Mouse (Mus musculus) C2C12 (cell line): ENCODE measurements around the gene Ntf3. TPM values are rescaled to one million over a fixed set of nuclear protein-coding genes. Genes with fewer than 3 reads are reported as not detected.

ENCODE experiments used
- H3K27me3 ChIP-seq: one replicate; pipeline ENCODE4 v1.6.1; 2011; ENCODE audit not compliant: control insufficient read depth, insufficient read depth, insufficient read length
- H3K36me3 ChIP-seq: one replicate; pipeline ENCODE4 v1.6.1; 2011; ENCODE audit not compliant: control insufficient read depth, insufficient read depth
- H3K4me3 ChIP-seq: one replicate; pipeline ENCODE4 v1.5.1; 2011; ENCODE audit warnings: mild to moderate bottlenecking, control low read depth; ENCODE audit not compliant: poor library complexity, insufficient read depth, severe bottlenecking
- H3K79me2 ChIP-seq: one replicate; pipeline ENCODE4 v1.6.1; 2011; ENCODE audit not compliant: control insufficient read depth, insufficient read depth
- H3K79me3 ChIP-seq: one replicate; pipeline ENCODE4 v1.6.1; 2011; ENCODE audit warnings: low read depth, control low read depth
- H3ac ChIP-seq: one replicate; pipeline ENCODE3; 2011; ENCODE audit warnings: low read depth; ENCODE audit not compliant: control insufficient read depth, insufficient read length
- CEBPB ChIP-seq: IDR thresholded peaks from one replicate; pipeline ENCODE4 v1.6.1; 2011; ENCODE audit warnings: low read depth, mild to moderate bottlenecking, control low read depth, moderate library complexity
- CTCF ChIP-seq: IDR thresholded peaks from one replicate; pipeline ENCODE4 v1.5.1; 2011; ENCODE audit not compliant: control insufficient read depth, insufficient read depth, insufficient read length
- FOSL1 ChIP-seq: IDR thresholded peaks from one replicate; pipeline ENCODE4 v1.8.0; 2011; ENCODE audit warnings: mild to moderate bottlenecking, low read length; ENCODE audit not compliant: poor library complexity, insufficient read depth, severe bottlenecking
- MAX ChIP-seq: IDR thresholded peaks from one replicate; pipeline ENCODE4 v1.6.1; 2011; ENCODE audit warnings: mild to moderate bottlenecking, control low read depth
- MYOD1 ChIP-seq: IDR thresholded peaks from one replicate; pipeline ENCODE4 v1.6.1; 2011; ENCODE audit warnings: low read depth; ENCODE audit not compliant: control insufficient read depth, insufficient read length
- MYOG ChIP-seq: IDR thresholded peaks from one replicate; pipeline ENCODE4 v1.6.1; 2011; ENCODE audit not compliant: control insufficient read depth, insufficient read length; ENCODE audit errors: extremely low read depth
- USF1 ChIP-seq: IDR thresholded peaks from one replicate; pipeline ENCODE4 v1.6.1; 2011; ENCODE audit warnings: low read depth, mild to moderate bottlenecking, control low read depth, moderate library complexity
- polyA plus RNA-seq: library from polyadenylated mRNA; unstranded; fragments of >200 nt; fragmentation: generic; extraction: Trizol; gene quantifications from one replicate; pipeline ENCODE4 v1.2.1, GENCODE M21; 2012; ENCODE audit warnings: missing spikeins

The Ntf3 gene
- polyA plus RNA-seq, 1 experiment: not detected

GRCm38 (mm10) chr6:126167731-126168130 is 1.0 kb upstream of the Ntf3 start:
- H3K79me2 ChIP-seq: no peaks in the 10 kb centered on the region
- peaks cover 23% of the 10 kb centered on the region for H3K27me3 ChIP-seq
- H3K36me3 ChIP-seq: no peaks in the 10 kb centered on the region
- H3K4me3 ChIP-seq: no peak overlapping the region
- no peaks in the 10 kb centered on the region for H3K79me3 ChIP-seq
- no peak for TF ChIP-seq MAX
- no peak for TF ChIP-seq FOSL1
- no peak for TF ChIP-seq MYOG
- TF ChIP-seq USF1: no peak
- no peak for TF ChIP-seq MYOD1
- no peak for TF ChIP-seq CEBPB
- no peak for TF ChIP-seq CTCF
- H3ac ChIP-seq: no peak overlapping the region

GRCm38 (mm10) chr6:126167208-126167590 is 489 bp upstream of the Ntf3 start:
- Histone ChIP-seq H3K79me3 (no peaks in the 10 kb centered on the region), H3K4me3 (no peak overlapping the region), H3K79me2 (no peaks in the 10 kb centered on the region), H3K36me3 (no peaks in the 10 kb centered on the region), H3ac (no peak overlapping the region), H3K27me3 (peaks cover 24% of the 10 kb centered on the region)
- no peak for TF ChIP-seq MAX
- TF ChIP-seq FOSL1: no peak
- no peak for TF ChIP-seq CTCF
- no peak for TF ChIP-seq CEBPB
- no peak for TF ChIP-seq MYOD1
- no peak for TF ChIP-seq USF1
- no peak for TF ChIP-seq MYOG

- H3K79me3 ChIP-seq: no peaks in the 10 kb centered on the region
- H3ac ChIP-seq: no peak overlapping the region
- H3K79me2 ChIP-seq: no peaks in the 10 kb centered on the region
- TF ChIP-seq CEBPB (no peak), MAX (no peak), CTCF (no peak), MYOG (no peak), FOSL1 (no peak), USF1 (no peak)
- H3K27me3 ChIP-seq: peaks cover 26% of the 10 kb centered on the region
- H3K36me3 ChIP-seq: no peaks in the 10 kb centered on the region
- H3K4me3 ChIP-seq: no peak overlapping the region
Observed at GRCm38 (mm10) chr6:126165591-126166155, 1.0 kb downstream of the Ntf3 start.

- H3K4me3 ChIP-seq: no peak overlapping the region
- no peaks in the 10 kb centered on the region for H3K79me2 ChIP-seq
- H3K79me3 ChIP-seq: no peaks in the 10 kb centered on the region
- no peak overlapping the region for H3ac ChIP-seq
- no peaks in the 10 kb centered on the region for H3K36me3 ChIP-seq
- TF ChIP-seq USF1 (no peak), MYOG (no peak), MYOD1 (no peak), CEBPB (no peak), FOSL1 (no peak), CTCF (no peak), MAX (no peak)
- H3K27me3 ChIP-seq: peaks cover 26% of the 10 kb centered on the region
Observed at GRCm38 (mm10) chr6:126164781-126165180, 1.9 kb downstream of the Ntf3 start.

DNA sequence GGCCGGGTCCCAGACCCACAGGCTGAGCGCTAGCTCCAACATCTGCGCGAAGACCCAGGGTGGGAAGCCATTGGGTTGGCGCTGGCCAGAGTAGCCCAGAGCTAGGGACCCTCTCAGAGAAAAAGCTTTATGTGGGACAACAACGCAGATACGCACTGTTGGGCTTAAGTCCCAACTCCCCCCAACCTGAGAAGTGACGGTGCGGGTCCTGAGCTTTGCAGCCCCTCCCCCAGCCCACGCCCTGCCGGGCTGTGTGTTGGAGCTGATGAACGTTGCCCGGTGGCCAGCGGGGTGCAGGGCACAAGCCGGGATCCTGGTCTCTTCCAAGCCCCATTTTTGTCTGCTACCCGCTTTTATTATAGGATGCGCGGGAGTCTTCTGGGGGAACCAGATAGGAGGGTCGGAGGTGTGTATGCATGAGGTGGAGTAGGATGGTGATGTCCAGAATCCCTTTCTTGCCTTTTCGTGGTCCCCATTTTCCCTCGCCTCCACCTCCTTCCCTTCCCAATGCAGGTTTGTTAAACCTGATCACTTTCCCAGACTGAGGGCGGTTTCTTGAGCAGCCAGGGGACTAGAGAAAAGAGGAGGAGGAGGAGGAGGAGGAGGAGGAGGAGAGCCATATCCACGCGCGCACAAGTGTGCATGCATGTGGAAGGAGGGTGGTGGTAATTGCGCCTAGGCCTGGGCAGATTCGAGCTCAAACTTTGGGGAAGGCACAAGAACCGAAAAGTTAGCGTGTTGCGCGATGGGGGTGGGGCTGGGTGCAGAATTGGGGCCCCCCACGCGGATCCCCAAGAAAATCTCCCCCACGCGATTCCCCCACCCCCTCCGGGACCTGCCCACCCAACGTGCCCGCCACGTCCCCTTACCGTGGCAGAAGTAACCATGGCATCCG is 2.6 kb downstream of the Ntf3 start:
- Histone ChIP-seq H3K4me3 (no peak overlapping the region), H3K36me3 (no peaks in the 10 kb centered on the region), H3K27me3 (peaks cover 26% of the 10 kb centered on the region), H3K79me3 (no peaks in the 10 kb centered on the region), H3K79me2 (no peaks in the 10 kb centered on the region), H3ac (no peak overlapping the region)
- TF ChIP-seq MYOG: no peak
- TF ChIP-seq CEBPB: no peak
- TF ChIP-seq USF1: no peak
- no peak for TF ChIP-seq FOSL1
- TF ChIP-seq CTCF: no peak
- no peak for TF ChIP-seq MAX
- no peak for TF ChIP-seq MYOD1
